Mouse (Mus musculus): ENCODE data around the gene Ddx3x. TPM values are rescaled to one million over a fixed set of nuclear protein-coding genes. Genes with fewer than 3 reads are reported as not detected.
"Not testable (repeated sequence)": the region's sequence is repeated elsewhere in the genome, so short reads cannot be mapped to it uniquely, and the experiment has no call there.

Gene Ddx3x
- polyA plus RNA-seq, 1 experiment from 2014 or later, result 164 TPM

- Histone ChIP-seq H3K9me3 (no peaks in the 10 kb centered on the region), H3K4me1 (no peaks in the 10 kb centered on the region), H3K27me3 (replicated peaks; ENCODE audit: low read depth, poor library complexity, severe bottlenecking) (no peaks in the 10 kb centered on the region; the same call in 1 of the 2 replicates), H3K4me3 (no peak overlapping the region), H3K27ac (replicated peaks) (no peak overlapping the region), H3K36me3 (replicated peaks) (peaks cover 38% of the 10 kb centered on the region)
- peak; percentile 11 for DNase-seq (ENCODE audit: low spot score)
- 50% methylated on average over 6 of the region's 6 CpGs for WGBS
Measured at GRCm38 (mm10) chrX:13294505-13295228, 13.9 kb downstream of the Ddx3x start.

- no peak overlapping the region for H3K27ac ChIP-seq (replicated peaks)
- no peaks in the 10 kb centered on the region; the same call in 1 of the 2 replicates for H3K27me3 ChIP-seq (replicated peaks; ENCODE audit: low read depth, poor library complexity, severe bottlenecking)
- H3K4me1 ChIP-seq, result no peaks in the 10 kb centered on the region
- peaks cover 33% of the 10 kb centered on the region for H3K36me3 ChIP-seq (replicated peaks)
- no peak overlapping the region for H3K4me3 ChIP-seq
- H3K9me3 ChIP-seq, result no peaks in the 10 kb centered on the region
- DNase-seq (ENCODE audit: low spot score), result no peak
Measured at GRCm38 (mm10) chrX:13295229-13295571, 14.4 kb downstream of the Ddx3x start.

- WGBS, result 30% methylated on average over 4 of the region's 4 CpGs
- H3K4me3 ChIP-seq; H3K27ac ChIP-seq (replicated peaks); H3K4me1 ChIP-seq; H3K9me3 ChIP-seq; DNase-seq (ENCODE audit: low spot score); H3K27me3 ChIP-seq (replicated peaks; ENCODE audit: low read depth, poor library complexity, severe bottlenecking): not testable (repeated sequence)
- H3K36me3 ChIP-seq (replicated peaks), result peaks cover 22% of the 10 kb centered on the region
Measured at GRCm38 (mm10) chrX:13296241-13296640, 15.5 kb downstream of the Ddx3x start.

- H3K27ac ChIP-seq (replicated peaks), result no peak overlapping the region
- H3K9me3 ChIP-seq, result no peaks in the 10 kb centered on the region
Measured at GRCm38 (mm10) chrX:13306190-13306589, 25.4 kb downstream of the Ddx3x start.

GRCm38 (mm10) chrX:13311396-13311795 is 30.6 kb downstream of the Ddx3x start:
- Histone ChIP-seq H3K27ac (replicated peaks) (no peak overlapping the region), H3K36me3 (replicated peaks) (no peaks in the 10 kb centered on the region), H3K9me3 (no peaks in the 10 kb centered on the region), H3K4me1 (no peaks in the 10 kb centered on the region), H3K27me3 (replicated peaks; ENCODE audit: low read depth, poor library complexity, severe bottlenecking) (peaks cover 35% of the 10 kb centered on the region), H3K4me3 (no peak overlapping the region)
- DNase-seq (ENCODE audit: low spot score), result no peak
- WGBS, result 84% methylated on average over 4 of the region's 4 CpGs

More at GRCm38 (mm10) chrX:13306190-13306589, 25.4 kb downstream of the Ddx3x start:
- Histone ChIP-seq H3K4me3 (no peak overlapping the region), H3K4me1 (no peaks in the 10 kb centered on the region), H3K27me3 (replicated peaks; ENCODE audit: low read depth, poor library complexity, severe bottlenecking) (peaks cover 19% of the 10 kb centered on the region), H3K36me3 (replicated peaks) (no peaks in the 10 kb centered on the region)
- 79% methylated on average over 3 of the region's 3 CpGs for WGBS
- DNase-seq (ENCODE audit: low spot score), result no peak

- Histone ChIP-seq H3K36me3 (replicated peaks) (no peaks in the 10 kb centered on the region), H3K9me3 (no peaks in the 10 kb centered on the region), H3K27me3 (replicated peaks; ENCODE audit: low read depth, poor library complexity, severe bottlenecking) (peaks cover 71% of the 10 kb centered on the region), H3K4me1 (no peaks in the 10 kb centered on the region), H3K4me3 (no peak overlapping the region), H3K27ac (replicated peaks) (no peak overlapping the region)
- 81% methylated on average over 7 of the region's 7 CpGs for WGBS
- no peak for DNase-seq (ENCODE audit: low spot score)
Measured at GRCm38 (mm10) chrX:13329611-13330010, 48.8 kb downstream of the Ddx3x start.

Other genes with a start within 250 kb of the Ddx3x start
- 40.9 TPM in 2 replicates for gene Usp9x, start 209.5 kb upstream of the Ddx3x start, polyA plus RNA-seq (2016; fragmentation: Nextera tagmentation; extraction: Ambion mirVana)
- gene Nyx, start 185.1 kb downstream of the Ddx3x start, polyA plus RNA-seq (2016; fragmentation: Nextera tagmentation; extraction: Ambion mirVana), result 0.03 and 0.10 TPM in 2 replicates

All from embryonic facial prominence, embryonic 10.5 days (tissue).